Mouse (Mus musculus) layer of hippocampus, adult 8-10 months (tissue): ENCODE results near the gene Rhobtb1. TPM values are rescaled to one million over a fixed set of nuclear protein-coding genes. Genes with fewer than 3 reads are reported as not detected.

Experiments
- DNase-seq, 2 experiments: peaks; one replicate each; pipeline ENCODE4 v3.0.0; 2022; ENCODE audit warnings: low spot score in 2 of 2
- total RNA-seq, 4 experiments: library from RNA; stranded (reverse); gene quantifications; 2 replicates each; pipeline ENCODE4 v1.2.4; 2022

The Rhobtb1 gene
- total RNA-seq, 4 experiments from 2014 or later = 5.2 to 5.8 (median 5.4) TPM

GRCm38 (mm10) chr10:69245906-69246668 lies 94.9 kb downstream of the Rhobtb1 start:
- no peak for DNase-seq

- no peak for DNase-seq
These were observed 95.5 kb downstream of the Rhobtb1 start for GRCm38 (mm10) chr10:69246762-69247161.

DNA sequence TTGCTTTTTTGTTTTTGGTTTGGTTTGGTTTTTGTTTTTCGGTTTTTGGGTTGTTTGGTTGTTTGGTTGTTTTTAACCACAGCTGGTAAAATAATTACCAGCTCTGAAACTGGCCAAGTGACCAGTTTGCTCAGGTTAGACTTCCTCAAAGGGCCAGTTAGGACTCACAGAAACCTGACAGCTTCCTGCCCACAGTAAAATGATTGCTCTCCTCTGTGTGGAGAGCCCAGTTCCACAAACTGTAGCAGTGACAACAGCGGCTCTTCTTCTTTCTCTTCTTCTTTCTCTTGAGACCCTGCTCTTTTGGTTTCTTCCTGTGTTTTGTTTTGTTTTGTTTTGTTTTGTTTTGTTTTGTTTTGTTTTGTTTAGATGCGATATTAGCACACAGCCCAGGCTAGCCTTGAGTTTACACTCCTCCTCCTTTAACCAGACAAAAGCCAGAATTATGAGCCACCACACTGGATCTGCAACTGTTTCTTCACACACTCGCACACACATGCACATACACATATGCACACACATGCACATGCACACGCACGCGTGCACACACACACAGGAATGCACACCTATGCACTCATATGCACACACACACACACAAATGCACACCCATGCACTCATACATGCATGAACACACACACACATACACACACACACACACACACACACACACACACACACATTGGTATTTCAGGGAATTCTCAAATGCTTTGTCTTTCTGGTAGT lies 96.2 kb downstream of the Rhobtb1 start:
- no peak for DNase-seq

DNA sequence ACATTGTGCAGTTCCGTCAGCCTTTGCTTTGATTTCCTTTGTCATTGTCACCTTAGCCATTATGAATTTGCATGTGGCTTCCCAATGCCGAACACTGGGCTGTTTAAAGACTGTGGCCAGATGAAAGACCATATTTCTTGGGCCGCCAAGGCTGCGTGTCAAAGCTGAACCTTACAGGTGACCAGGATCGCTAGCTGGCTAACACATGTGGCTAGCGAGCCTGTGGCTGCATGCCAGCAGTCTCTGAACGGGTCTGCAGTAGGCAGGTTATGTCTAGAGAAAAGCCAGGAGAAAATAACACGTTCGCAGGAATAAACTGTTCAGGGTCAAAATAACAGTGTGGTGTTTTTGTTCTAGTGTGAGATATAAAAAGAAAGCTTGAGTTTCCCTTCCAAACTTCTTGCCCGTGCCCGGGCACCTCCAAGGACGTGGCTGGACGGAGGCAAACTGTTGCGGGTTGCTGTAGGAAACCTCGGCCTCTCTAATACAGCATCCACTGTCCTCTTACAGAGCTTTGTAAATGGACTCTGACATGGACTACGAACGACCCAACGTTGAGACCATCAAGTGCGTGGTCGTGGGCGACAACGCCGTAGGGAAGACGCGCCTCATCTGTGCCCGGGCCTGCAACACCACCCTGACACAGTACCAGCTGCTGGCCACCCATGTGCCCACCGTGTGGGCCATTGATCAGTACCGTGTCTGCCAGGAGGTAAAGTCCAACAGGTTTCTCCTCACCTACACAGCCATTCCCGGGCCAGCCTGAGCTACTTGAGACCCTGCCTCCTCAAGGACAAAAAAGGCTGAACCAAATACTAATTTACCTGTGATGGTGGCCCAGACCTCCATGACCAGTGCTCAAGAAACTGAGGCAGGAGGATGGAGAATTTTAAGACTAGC lies 97.3 kb downstream of the Rhobtb1 start:
- DNase-seq = no peak

DNA sequence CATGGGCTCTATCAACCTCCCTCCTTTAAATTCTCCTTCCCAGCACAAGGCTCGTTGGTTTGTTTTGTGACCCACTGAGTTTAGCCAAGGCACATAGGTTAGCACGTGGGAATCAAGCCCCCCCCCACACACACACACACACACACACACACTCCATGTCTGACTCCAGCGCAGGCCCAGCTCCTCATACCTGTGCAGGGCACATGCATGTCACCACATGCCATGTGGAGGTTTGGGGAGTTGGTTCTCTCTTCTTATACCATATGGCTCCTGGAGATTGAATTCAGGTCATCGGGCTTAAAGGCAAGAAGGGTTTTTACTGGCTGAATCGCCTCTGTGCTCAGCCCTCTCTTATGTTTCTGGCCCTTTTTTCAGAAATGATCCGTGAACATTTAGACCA lies 100.0 kb downstream of the Rhobtb1 start:
- no peak for DNase-seq

GRCm38 (mm10) chr10:69252112-69253074 lies 101.2 kb downstream of the Rhobtb1 start:
- DNase-seq = no peak

GRCm38 (mm10) chr10:69253075-69253685 lies 101.9 kb downstream of the Rhobtb1 start:
- DNase-seq = no peak

GRCm38 (mm10) chr10:69253686-69254080 lies 102.4 kb downstream of the Rhobtb1 start:
- no peak for DNase-seq

- DNase-seq = no peak
These were observed 103.2 kb downstream of the Rhobtb1 start for GRCm38 (mm10) chr10:69254390-69254847.

DNA sequence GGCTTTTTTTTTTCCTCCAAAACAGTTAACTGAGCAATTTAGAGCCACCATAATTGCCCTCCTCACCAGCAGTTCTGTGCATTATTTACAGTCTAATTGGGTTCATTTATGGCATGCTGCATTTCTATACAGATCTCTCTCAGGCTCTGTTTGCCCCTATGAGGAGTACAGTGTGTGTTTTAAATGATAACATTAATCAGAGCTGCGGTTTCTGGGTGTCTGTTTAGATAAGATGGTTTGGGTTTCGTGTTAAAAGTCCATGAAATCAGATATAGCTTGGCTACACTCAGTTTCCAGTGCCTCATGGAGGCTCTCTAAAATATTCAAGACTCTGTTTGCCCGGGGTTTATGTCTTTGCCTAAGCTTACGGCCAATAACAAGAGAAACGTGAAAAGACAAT lies 104.4 kb downstream of the Rhobtb1 start:
- no peak for DNase-seq

DNA sequence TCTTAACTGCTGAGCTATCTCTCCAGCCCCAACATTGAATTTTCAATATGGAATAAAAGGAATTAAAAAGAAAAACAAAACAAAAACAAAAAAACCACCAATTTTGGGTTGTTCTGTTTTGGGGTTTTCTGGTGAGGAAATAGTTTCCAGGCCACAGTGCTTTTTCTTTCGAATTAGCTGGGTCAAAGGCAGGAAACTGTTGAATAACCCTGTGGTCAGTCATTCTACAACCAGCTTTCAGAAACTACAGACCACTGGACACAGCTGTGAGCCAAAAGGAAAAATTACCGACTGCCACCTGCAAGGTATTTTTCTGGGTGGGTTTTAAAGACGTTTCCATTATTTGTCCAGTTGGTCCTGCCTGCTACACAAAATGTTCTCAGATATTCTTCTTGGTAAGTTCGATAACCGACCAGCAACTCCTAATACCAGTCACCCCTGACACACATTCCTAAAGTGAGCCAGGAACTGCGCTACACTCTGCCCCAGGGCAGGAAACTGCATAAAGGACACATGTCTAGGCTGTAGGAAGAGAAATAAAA lies 106.4 kb downstream of the Rhobtb1 start:
- no peak for DNase-seq

- no peak for DNase-seq
These were observed 107.4 kb downstream of the Rhobtb1 start for GRCm38 (mm10) chr10:69258588-69258987.

GRCm38 (mm10) chr10:69259161-69259560 lies 107.9 kb downstream of the Rhobtb1 start:
- DNase-seq = no peak

- no peak for DNase-seq
These were observed 108.7 kb downstream of the Rhobtb1 start for GRCm38 (mm10) chr10:69259929-69260328.

- no peak for DNase-seq
These were observed 111.9 kb downstream of the Rhobtb1 start for GRCm38 (mm10) chr10:69262918-69263822.

- DNase-seq = no peak
These were observed 112.7 kb downstream of the Rhobtb1 start for GRCm38 (mm10) chr10:69263906-69264305.

DNA sequence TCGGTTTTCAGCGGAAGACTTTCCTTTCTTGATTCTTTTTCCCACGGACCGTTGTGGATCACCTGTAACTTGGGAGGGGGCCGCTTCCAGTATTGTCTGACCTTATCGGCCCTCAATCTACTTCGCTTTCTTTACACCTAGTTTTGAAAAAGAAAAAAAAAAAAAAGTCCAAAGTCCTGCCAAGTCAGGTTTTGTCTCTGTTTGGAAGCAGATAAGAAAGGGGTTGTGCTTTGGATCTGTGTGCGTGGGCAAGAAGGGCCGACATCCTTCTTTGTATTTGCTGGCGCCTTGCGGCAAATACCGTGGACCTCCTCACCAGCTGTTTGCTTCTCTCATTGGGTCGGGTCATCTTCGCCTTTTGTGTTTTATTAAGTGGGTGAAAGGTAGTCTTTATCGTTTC lies 114.2 kb downstream of the Rhobtb1 start:
- DNase-seq = no peak

DNA sequence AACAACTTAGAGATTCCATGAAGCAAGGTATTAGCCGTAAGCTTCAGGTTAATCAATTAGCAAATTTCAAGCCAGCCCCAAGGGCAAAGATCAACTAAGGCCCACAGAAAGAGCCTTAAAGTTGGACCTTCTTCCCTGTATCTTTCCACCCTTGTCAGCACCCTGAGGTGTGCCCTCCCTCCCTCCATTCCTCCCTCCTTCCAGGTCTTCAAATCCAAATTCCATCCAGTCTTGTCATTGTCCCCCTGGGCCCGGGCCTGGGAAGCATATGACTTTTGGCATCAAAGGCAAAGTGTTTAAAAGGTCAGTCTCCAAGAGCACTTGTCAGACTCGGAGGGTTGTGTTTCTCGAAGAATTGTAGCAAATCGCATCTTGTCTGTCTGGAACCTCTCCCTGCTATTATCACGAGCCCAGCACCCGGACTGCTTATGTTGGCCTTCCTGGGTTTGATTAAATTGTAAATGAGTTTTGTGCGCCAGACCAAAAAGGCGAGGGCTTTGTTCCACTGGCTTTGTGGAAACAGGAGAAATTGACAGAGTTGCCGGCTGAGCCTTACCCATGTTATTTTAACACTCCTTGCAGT lies 116.9 kb downstream of the Rhobtb1 start:
- DNase-seq = no peak
